Mouse (Mus musculus): ENCODE data around the gene Pnmal1. TPM values are rescaled to one million over a fixed set of nuclear protein-coding genes. Genes with fewer than 3 reads are reported as not detected.
A peak's percentile ranks its signal among the peaks of the same experiment; 100 is the strongest.

Gene Pnmal1
- polyA plus RNA-seq, 1 experiment from 2014 or later: 0.02 TPM

- 22% methylated on average over 33 of the region's 36 CpGs for WGBS (ENCODE audit: insufficient replicate concordance)
- no peak within 1 kb of the TSS; the same call in 1 of the 2 replicates for H3K9ac ChIP-seq (replicated peaks)
- DNase-seq (peak; percentile 63), ATAC-seq (peak; percentile 68)
- peaks cover 14% of the 10 kb centered on the region for H3K4me1 ChIP-seq (ENCODE audit: insufficient read depth)
- peaks cover 56% of the 10 kb centered on the region for H3K27me3 ChIP-seq (ENCODE audit: insufficient read depth, low read length)
- no peak within 1 kb of the TSS for H3K27ac ChIP-seq (ENCODE audit: low read depth)
- no peaks in the 10 kb centered on the region for H3K36me3 ChIP-seq (replicated peaks; ENCODE audit: insufficient read depth, low read length)
- H3K9me3 ChIP-seq (ENCODE audit: low read length): no peaks in the 10 kb centered on the region
- H3K4me2 ChIP-seq (ENCODE audit: low read depth, low read length): peak within 1 kb of the TSS; percentile 74
- TF ChIP-seq EP300 (IDR thresholded peaks at IDR 0.05; ENCODE audit: low read depth) (no peak), CTCF (IDR thresholded peaks at IDR 0.05; ENCODE audit: low read depth) (no peak)
- H3K4me3 ChIP-seq (ENCODE audit: low read depth, low read length): peak within 1 kb of the TSS; percentile 47
Observed at GRCm38 (mm10) chr7:16944061-16944807, 15.2 kb upstream of the Pnmal1 start, which contains the start of gene Pnmal2. Gene Pnmal2 (plus strand): TSS chr7:16944682.

GRCm38 (mm10) chr7:16944808-16945315, 14.6 kb upstream of the Pnmal1 start:
- ATAC-seq (peak; percentile 23; the same call in 1 of the 2 replicates), DNase-seq (no peak)
- Histone ChIP-seq H3K27me3 (ENCODE audit: insufficient read depth, low read length) (peaks cover 62% of the 10 kb centered on the region), H3K4me3 (ENCODE audit: low read depth, low read length) (peak overlapping the region; percentile 47), H3K27ac (ENCODE audit: low read depth) (no peak overlapping the region), H3K9me3 (ENCODE audit: low read length) (no peaks in the 10 kb centered on the region), H3K9ac (replicated peaks) (no peak overlapping the region; the same call in 1 of the 2 replicates), H3K4me2 (ENCODE audit: low read depth, low read length) (peak overlapping the region; percentile 74), H3K4me1 (ENCODE audit: insufficient read depth) (peaks cover 15% of the 10 kb centered on the region), H3K36me3 (replicated peaks; ENCODE audit: insufficient read depth, low read length) (no peaks in the 10 kb centered on the region)
- TF ChIP-seq EP300 (IDR thresholded peaks at IDR 0.05; ENCODE audit: low read depth) (no peak), CTCF (IDR thresholded peaks at IDR 0.05; ENCODE audit: low read depth) (no peak)
- 4% methylated on average over 22 of the region's 22 CpGs for WGBS (ENCODE audit: insufficient replicate concordance)

- Histone ChIP-seq H3K4me2 (ENCODE audit: low read depth, low read length) (no peak overlapping the region), H3K27ac (ENCODE audit: low read depth) (no peak overlapping the region), H3K4me3 (ENCODE audit: low read depth, low read length) (0 out of 2 replicates have a peak overlapping the region, but pooled peaks have one; percentile 47), H3K9ac (replicated peaks) (no peak overlapping the region), H3K4me1 (ENCODE audit: insufficient read depth) (peaks cover 17% of the 10 kb centered on the region), H3K36me3 (replicated peaks; ENCODE audit: insufficient read depth, low read length) (no peaks in the 10 kb centered on the region), H3K9me3 (ENCODE audit: low read length) (no peaks in the 10 kb centered on the region), H3K27me3 (ENCODE audit: insufficient read depth, low read length) (peaks cover 64% of the 10 kb centered on the region)
- DNase-seq (no peak), ATAC-seq (no peak)
- WGBS (ENCODE audit: insufficient replicate concordance): 18% methylated on average over 17 of the region's 17 CpGs
- TF ChIP-seq EP300 (IDR thresholded peaks at IDR 0.05; ENCODE audit: low read depth) (no peak), CTCF (IDR thresholded peaks at IDR 0.05; ENCODE audit: low read depth) (no peak)
Observed at GRCm38 (mm10) chr7:16945419-16945818, 14.1 kb upstream of the Pnmal1 start.

GRCm38 (mm10) chr7:16946441-16947348, 12.8 kb upstream of the Pnmal1 start:
- no peak for ATAC-seq

GRCm38 (mm10) chr7:16947349-16947895, 12.1 kb upstream of the Pnmal1 start:
- Histone ChIP-seq H3K4me2 (ENCODE audit: low read depth, low read length) (no peak overlapping the region), H3K27ac (ENCODE audit: low read depth) (no peak overlapping the region), H3K36me3 (replicated peaks; ENCODE audit: insufficient read depth, low read length) (no peaks in the 10 kb centered on the region), H3K4me1 (ENCODE audit: insufficient read depth) (peaks cover 17% of the 10 kb centered on the region), H3K9ac (replicated peaks) (no peak overlapping the region), H3K9me3 (ENCODE audit: low read length) (no peaks in the 10 kb centered on the region), H3K27me3 (ENCODE audit: insufficient read depth, low read length) (peaks cover 64% of the 10 kb centered on the region), H3K4me3 (ENCODE audit: low read depth, low read length) (peak overlapping the region; percentile 25; the same call in 1 of the 2 replicates)
- DNase-seq: no peak
- WGBS (ENCODE audit: insufficient replicate concordance): 17% methylated on average over 22 of the region's 22 CpGs
- ATAC-seq: no peak
- no peak for TF ChIP-seq CTCF (IDR thresholded peaks at IDR 0.05; ENCODE audit: low read depth)
- TF ChIP-seq EP300 (IDR thresholded peaks at IDR 0.05; ENCODE audit: low read depth): no peak

More at GRCm38 (mm10) chr7:16946441-16947348, 12.8 kb upstream of the Pnmal1 start:
- H3K27me3 ChIP-seq (ENCODE audit: insufficient read depth, low read length): peaks cover 64% of the 10 kb centered on the region
- H3K27ac ChIP-seq (ENCODE audit: low read depth): no peak overlapping the region
- peak overlapping the region; percentile 25 for H3K4me3 ChIP-seq (ENCODE audit: low read depth, low read length)
- H3K4me2 ChIP-seq (ENCODE audit: low read depth, low read length): peak overlapping the region; percentile 40
- 5% methylated on average over 52 of the region's 53 CpGs for WGBS (ENCODE audit: insufficient replicate concordance)
- H3K36me3 ChIP-seq (replicated peaks; ENCODE audit: insufficient read depth, low read length): no peaks in the 10 kb centered on the region
- H3K9ac ChIP-seq (replicated peaks): no peak overlapping the region
- H3K4me1 ChIP-seq (ENCODE audit: insufficient read depth): peaks cover 17% of the 10 kb centered on the region
- TF ChIP-seq CTCF (IDR thresholded peaks at IDR 0.05; ENCODE audit: low read depth) (no peak), EP300 (IDR thresholded peaks at IDR 0.05; ENCODE audit: low read depth) (no peak)
- DNase-seq: no peak
- no peaks in the 10 kb centered on the region for H3K9me3 ChIP-seq (ENCODE audit: low read length)
